Mouse (Mus musculus) stomach, postnatal 0 days (tissue): ENCODE measurements at regions not wholly inside any gene's neighbourhood (a gene's known extent, or its start where the extent isn't known, plus 50 kb on each side); places are given as distances from the start of the nearest gene placed in this dataset.

Experiments used
- ATAC-seq: fragments of 200-750 bp; cut with Nextera tagmentation; 2 replicates; pipeline ENCODE4 v1.8.0; 2017; ENCODE audit not compliant: low FRiP score, low TSS enrichment
- DNase-seq: peaks from one replicate; pipeline ENCODE4 v3.0.0-alpha.2; 2016; ENCODE audit warnings: low spot score
- H3K27ac ChIP-seq: fragments of 300-500 bp; sonication (generic); replicated peaks from 2 replicates; pipeline ENCODE4 v1.5.1; 2014; ENCODE audit warnings: mild to moderate bottlenecking, control low read depth
- H3K27me3 ChIP-seq: fragments of 300-500 bp; sonication (generic); 2 replicates; pipeline ENCODE4 v1.6.1; 2014; ENCODE audit warnings: low read length; ENCODE audit not compliant: control insufficient read depth, insufficient read depth
- H3K36me3 ChIP-seq: fragments of 300-500 bp; sonication (generic); 2 replicates; pipeline ENCODE4 v1.6.1; 2014; ENCODE audit warnings: low read length, mixed read lengths; ENCODE audit not compliant: control insufficient read depth, insufficient read depth
- H3K4me1 ChIP-seq: fragments of 300-500 bp; sonication (generic); replicated peaks from 2 replicates; pipeline ENCODE4 v1.6.1; 2014; ENCODE audit warnings: antibody characterized with exemption; ENCODE audit not compliant: control insufficient read depth, insufficient read depth
- H3K4me2 ChIP-seq: fragments of 300-500 bp; sonication (generic); replicated peaks from 2 replicates; pipeline ENCODE4 v1.6.1; 2014; ENCODE audit warnings: low read depth, mild to moderate bottlenecking, control low read depth, moderate library complexity
- H3K4me3 ChIP-seq: fragments of 300-500 bp; sonication (generic); 2 replicates; pipeline ENCODE4 v1.5.1; 2014; ENCODE audit warnings: low read depth, low read length, control low read depth
- H3K9ac ChIP-seq: fragments of 300-500 bp; sonication (generic); 2 replicates; pipeline ENCODE4 v1.6.1; 2014; ENCODE audit warnings: mild to moderate bottlenecking, low read length, control low read depth, mixed read lengths
- H3K9me3 ChIP-seq: fragments of 300-500 bp; sonication (generic); 2 replicates; pipeline ENCODE4 v1.6.1; 2016; ENCODE audit warnings: low read length; ENCODE audit not compliant: control insufficient read depth
- CTCF ChIP-seq: IDR thresholded peaks from 2 replicates; pipeline ENCODE4 v1.5.1; 2016; ENCODE audit warnings: antibody characterized with exemption, low read depth, mild to moderate bottlenecking, moderate library complexity
- EP300 ChIP-seq: optimal IDR thresholded peaks from 2 replicates; pipeline ENCODE3; 2016; ENCODE audit warnings: antibody characterized with exemption
- WGBS: fragments of 180-500 bp; shearing (Covaris S2); extraction: QIAGEN DNeasy Blood & Tissue Kit; methylation state at CpG from one replicate; pipeline ENCODE4 v1.1.7; 2014; 5-methylcytosine and 5-hydroxymethylcytosine counted together

- Histone ChIP-seq H3K4me1 (no peaks in the 10 kb centered on the region), H3K36me3 (no peaks in the 10 kb centered on the region), H3K4me3 (no peak overlapping the region), H3K9me3 (no peaks in the 10 kb centered on the region), H3K4me2 (no peak overlapping the region), H3K27ac (no peak overlapping the region), H3K9ac (no peak overlapping the region), H3K27me3 (no peaks in the 10 kb centered on the region)
- DNase-seq (no peak), ATAC-seq (no peak)
- 63% methylated on average over 19 of the region's 19 CpGs for WGBS
- TF ChIP-seq CTCF (no peak), EP300 (no peak)
These were observed 575.7 kb downstream of the Robo2 start for GRCm38 (mm10) chr16:73835715-73836440.

GRCm38 (mm10) chr16:73821387-73822338 lies 590.0 kb downstream of the Robo2 start:
- DNase-seq (no peak), ATAC-seq (no peak)
- TF ChIP-seq EP300: no peak
- no peak for TF ChIP-seq CTCF
- no peak overlapping the region for H3K9ac ChIP-seq
- no peak overlapping the region for H3K4me3 ChIP-seq
- H3K27ac ChIP-seq: no peak overlapping the region
- 46% methylated on average over 10 of the region's 10 CpGs for WGBS
- no peaks in the 10 kb centered on the region for H3K27me3 ChIP-seq
- H3K4me1 ChIP-seq: no peaks in the 10 kb centered on the region
- H3K9me3 ChIP-seq: no peaks in the 10 kb centered on the region
- H3K4me2 ChIP-seq: no peak overlapping the region
- no peaks in the 10 kb centered on the region for H3K36me3 ChIP-seq

GRCm38 (mm10) chr16:73804572-73804971 lies 607.1 kb downstream of the Robo2 start:
- DNase-seq (no peak), ATAC-seq (no peak)
- Histone ChIP-seq H3K4me3 (no peak overlapping the region), H3K4me2 (no peak overlapping the region), H3K9me3 (no peaks in the 10 kb centered on the region), H3K27me3 (no peaks in the 10 kb centered on the region), H3K27ac (no peak overlapping the region), H3K4me1 (no peaks in the 10 kb centered on the region), H3K9ac (no peak overlapping the region), H3K36me3 (no peaks in the 10 kb centered on the region)
- WGBS: 76% methylated on average over 3 of the region's 3 CpGs
- TF ChIP-seq CTCF: no peak
- TF ChIP-seq EP300: no peak

- TF ChIP-seq CTCF: no peak
- no peak for TF ChIP-seq EP300
- ATAC-seq: no peak
- no peak for DNase-seq
- Histone ChIP-seq H3K9me3 (no peaks in the 10 kb centered on the region), H3K9ac (no peak overlapping the region), H3K27me3 (no peaks in the 10 kb centered on the region), H3K4me3 (no peak overlapping the region), H3K36me3 (no peaks in the 10 kb centered on the region), H3K27ac (no peak overlapping the region), H3K4me2 (no peak overlapping the region), H3K4me1 (no peaks in the 10 kb centered on the region)
- WGBS: 52% methylated on average over 6 of the region's 6 CpGs
These were observed 615.0 kb downstream of the Robo2 start for GRCm38 (mm10) chr16:73796528-73797171.

- no peaks in the 10 kb centered on the region for H3K9me3 ChIP-seq
- TF ChIP-seq CTCF (no peak), EP300 (no peak)
These were observed 626.6 kb downstream of the Robo2 start for GRCm38 (mm10) chr16:73785074-73785438.

More at GRCm38 (mm10) chr16:73785074-73785438, 626.6 kb downstream of the Robo2 start:
- Histone ChIP-seq H3K4me2 (no peak overlapping the region), H3K9ac (no peak overlapping the region), H3K4me3 (no peak overlapping the region), H3K27me3 (no peaks in the 10 kb centered on the region), H3K4me1 (no peaks in the 10 kb centered on the region), H3K36me3 (no peaks in the 10 kb centered on the region), H3K27ac (no peak overlapping the region)
- 90% methylated on average over 2 of the region's 2 CpGs for WGBS
- no peak for DNase-seq
- ATAC-seq: no peak
